Mouse (Mus musculus): Measurements from ENCODE around the gene Gm11985.

DNA sequence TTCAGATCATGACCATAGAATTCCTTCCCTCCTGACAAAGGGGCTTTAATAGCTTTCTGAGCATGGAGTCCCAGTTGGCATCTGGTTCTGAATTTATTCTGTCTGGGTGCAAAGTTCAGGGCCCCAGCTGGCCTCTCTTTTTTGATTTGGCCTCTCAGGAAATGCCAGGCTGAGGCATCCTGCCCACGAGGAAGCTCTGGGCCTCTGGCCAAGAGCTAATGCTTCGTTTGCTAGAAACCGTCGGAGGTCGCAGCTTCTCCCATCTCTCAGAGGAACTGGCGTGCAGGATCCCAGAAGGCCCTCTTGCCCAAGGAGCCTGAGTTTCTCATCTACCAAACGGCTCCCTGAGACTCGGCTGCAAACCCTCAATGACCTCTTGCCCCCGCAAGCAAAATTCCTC lies 22.8 kb upstream of the Gm11985 start:
- no peak for TF ChIP-seq POLR2A (IDR thresholded peaks at IDR 0.05; ENCODE audit: borderline replicate concordance, extremely low read depth, low read depth, low read length)
- no peak for TF ChIP-seq CTCF (IDR thresholded peaks at IDR 0.05; ENCODE audit: insufficient read depth, low read length)
